Mouse (Mus musculus) CH12.LX (cell line): ENCODE measurements around the gene Cep89. TPM values are rescaled to one million over a fixed set of nuclear protein-coding genes. Genes with fewer than 3 reads are reported as not detected.

Experiments used
- DNase-seq: peaks from one replicate; pipeline ENCODE4 v3.0.0-alpha.2; 2013; ENCODE audit errors: extremely low read depth
- H3K27ac ChIP-seq: 2 replicates; pipeline ENCODE4 v1.5.1; 2012; ENCODE audit warnings: low read depth, mild to moderate bottlenecking, control low read depth, moderate library complexity; ENCODE audit not compliant: insufficient read depth
- H3K27me3 ChIP-seq: replicated peaks from 2 replicates; pipeline ENCODE3; 2012; ENCODE audit warnings: inconsistent platforms
- H3K36me3 ChIP-seq, 2 experiments: replicated peaks in 1 of 2; 2 replicates each; pipeline versions ENCODE3 to v1.6.1; 2012; ENCODE audit warnings: inconsistent platforms in 1 of 2, low read length in 1 of 2, mild to moderate bottlenecking in 1 of 2, mixed read lengths in 1 of 2, moderate library complexity in 1 of 2; ENCODE audit not compliant: control insufficient read depth in 1 of 2, insufficient read depth in 1 of 2
- H3K4me1 ChIP-seq, 2 experiments: 2 replicates each; pipeline ENCODE4 v1.6.1; 2012; ENCODE audit warnings: inconsistent platforms in 1 of 2, moderate library complexity in 1 of 2; ENCODE audit not compliant: insufficient read depth in 2 of 2, control insufficient read depth in 1 of 2
- H3K4me2 ChIP-seq: 2 replicates; pipeline ENCODE4 v1.6.1; 2012; ENCODE audit warnings: low read depth, mild to moderate bottlenecking, control low read depth; ENCODE audit not compliant: poor library complexity, insufficient read depth, severe bottlenecking
- H3K4me3 ChIP-seq, 3 experiments: fragments of 150-350 bp in 1 of 3; sonication (generic) in 1 of 3; replicated peaks in 1 of 3; 2 replicates each; pipeline versions ENCODE3 to v1.5.1; 2011 to 2012; ENCODE audit warnings: low read depth in 2 of 3, low read length in 2 of 3, mild to moderate bottlenecking in 2 of 3, moderate library complexity in 2 of 3, control low read depth in 1 of 3, improper control_type of control experiment in 1 of 3, inconsistent platforms in 1 of 3, mixed read lengths in 1 of 3; ENCODE audit not compliant: poor library complexity in 1 of 3
- H3K79me2 ChIP-seq: replicated peaks from 2 replicates; pipeline ENCODE4 v1.6.1; 2012; ENCODE audit warnings: mild to moderate bottlenecking, moderate library complexity; ENCODE audit not compliant: control insufficient read depth, poor library complexity, insufficient read depth, severe bottlenecking; ENCODE audit errors: extremely low read depth
- H3K9ac ChIP-seq: 2 replicates; pipeline ENCODE4 v1.6.1; 2012; ENCODE audit warnings: low read depth, mild to moderate bottlenecking, control low read depth, moderate library complexity; ENCODE audit not compliant: insufficient read depth
- H3K9me3 ChIP-seq: replicated peaks from 2 replicates; pipeline ENCODE3; 2012; ENCODE audit warnings: low read length, inconsistent platforms, mixed read lengths
- BHLHE40 ChIP-seq: IDR thresholded peaks from 2 replicates; pipeline ENCODE4 v1.6.1; 2011; ENCODE audit warnings: mild to moderate bottlenecking, low read depth, low read length, improper control_type of control experiment
- CTCF ChIP-seq, 2 experiments: IDR thresholded peaks in 1 of 2; conservative IDR thresholded peaks in 1 of 2; 2 replicates each; pipeline ENCODE4 v1.5.1; 2011 to 2012; ENCODE audit warnings: low read depth in 2 of 2, low read length in 2 of 2, improper control_type of control experiment in 1 of 2, inconsistent platforms in 1 of 2, mild to moderate bottlenecking in 1 of 2, moderate library complexity in 1 of 2
- EP300 ChIP-seq: IDR thresholded peaks from 2 replicates; pipeline ENCODE4 v1.6.1; 2011; ENCODE audit warnings: low read length, improper control_type of control experiment
- ETS1 ChIP-seq: conservative IDR thresholded peaks from 2 replicates; pipeline ENCODE4 v1.6.1; 2012; ENCODE audit warnings: low read depth, mild to moderate bottlenecking, inconsistent platforms, low read length, improper control_type of control experiment, moderate library complexity
- HCFC1 ChIP-seq: IDR thresholded peaks from 2 replicates; pipeline ENCODE4 v1.6.1; 2012; ENCODE audit warnings: low read depth, mild to moderate bottlenecking, inconsistent platforms, low read length, improper control_type of control experiment
- IRF4 ChIP-seq: IDR thresholded peaks from 2 replicates; pipeline ENCODE4 v1.6.1; 2014; ENCODE audit warnings: low read depth, mild to moderate bottlenecking, inconsistent platforms, low read length, improper control_type of control experiment
- JUND ChIP-seq: conservative IDR thresholded peaks from 2 replicates; pipeline ENCODE4 v1.6.1; 2011; ENCODE audit warnings: low read depth, low read length, improper control_type of control experiment
- MAX ChIP-seq: IDR thresholded peaks from 2 replicates; pipeline ENCODE4 v1.6.1; 2011; ENCODE audit warnings: low read length, improper control_type of control experiment
- MAZ ChIP-seq: IDR thresholded peaks from 2 replicates; pipeline ENCODE4 v1.6.1; 2012; ENCODE audit warnings: low read depth, mild to moderate bottlenecking, inconsistent platforms, low read length, improper control_type of control experiment, moderate library complexity
- MEF2A ChIP-seq: IDR thresholded peaks from 2 replicates; pipeline ENCODE4 v1.6.1; 2014; ENCODE audit warnings: low read depth, mild to moderate bottlenecking, inconsistent platforms, low read length, improper control_type of control experiment, borderline replicate concordance
- MYC ChIP-seq: IDR thresholded peaks from 2 replicates; pipeline ENCODE4 v1.6.1; 2011; ENCODE audit warnings: low read depth, mild to moderate bottlenecking, improper control_type of control experiment, low read length
- POLR2AphosphoS2 ChIP-seq: IDR thresholded peaks from 2 replicates; pipeline ENCODE4 v1.6.1; 2011; ENCODE audit warnings: low read depth, low read length, improper control_type of control experiment
- SIN3A ChIP-seq: IDR thresholded peaks from 2 replicates; pipeline ENCODE4 v1.6.1; 2012; ENCODE audit warnings: low read length, improper control_type of control experiment, inconsistent platforms
- SMC3 ChIP-seq: IDR thresholded peaks from 2 replicates; pipeline ENCODE4 v1.6.1; 2011; ENCODE audit warnings: low read depth, low read length, improper control_type of control experiment
- TBP ChIP-seq: conservative IDR thresholded peaks from 2 replicates; pipeline ENCODE4 v1.6.1; 2011; ENCODE audit warnings: low read depth, low read length, improper control_type of control experiment
- dilution Hi-C: fragments of 300-500 bp; cut with MboI; formaldehyde crosslinking; loops from 2 replicates; pipeline ENCODE4 v1.14.3; 2020; ENCODE audit warnings: low sequenced_read_pairs; ENCODE audit not compliant: extremely low pct_unique_long_range_greater_than_20kb, extremely low pct_ligation_motif_present
- in situ Hi-C: fragments of 300-500 bp; cut with MboI; formaldehyde crosslinking; loops from 3 replicates; pipeline ENCODE4 v1.14.3; 2019; ENCODE audit warnings: low sequenced_read_pairs, low pct_ligation_motif_present, low pct_unique_long_range_greater_than_20kb, mixed read lengths
- polyA plus RNA-seq: library from polyadenylated mRNA; unstranded; fragments of >175 nt; gene quantifications from 2 replicates; pipeline ENCODE4 v1.2.1, GENCODE M21; 2012; ENCODE audit warnings: low read depth; ENCODE audit not compliant: insufficient read length
- total RNA-seq, 2 experiments: library from RNA; depleted of rRNA; stranded (reverse); fragments of 300-350 nt in 1 of 2; fragments of >200 nt in 1 of 2; gene quantifications; 2 replicates each; pipeline ENCODE4 v1.2.3; 2012 to 2014

Cep89 gene
- total and polyA plus RNA-seq, 3 experiments, result 5.2 to 25.4 (median 12.6) TPM

- Histone ChIP-seq H3K27ac (no peak overlapping the region), H3K4me3 (no peak overlapping the region), H3K4me2 (no peak overlapping the region), H3K9me3 (no peaks in the 10 kb centered on the region), H3K27me3 (no peaks in the 10 kb centered on the region), H3K79me2 (no peaks in the 10 kb centered on the region), H3K9ac (no peak overlapping the region), H3K4me1 (peaks cover 5 to 19% of the 10 kb centered on the region in 2 experiments; a peak in 3 of 4 replicates), H3K36me3 (no peaks in the 10 kb centered on the region)
- no peak for DNase-seq
- dilution Hi-C loops, result no loop called here
- no peak for TF ChIP-seq ETS1
- peak; percentile 68 for TF ChIP-seq IRF4
- in situ Hi-C loops, result loop anchor here (25.0 kb wide), 1 partner anchor 182 kb away; the partner anchor contains the start of gene Nudt19
These were observed 16.5 kb upstream of the Cep89 start for GRCm38 (mm10) chr7:35380351-35380750.

DNA sequence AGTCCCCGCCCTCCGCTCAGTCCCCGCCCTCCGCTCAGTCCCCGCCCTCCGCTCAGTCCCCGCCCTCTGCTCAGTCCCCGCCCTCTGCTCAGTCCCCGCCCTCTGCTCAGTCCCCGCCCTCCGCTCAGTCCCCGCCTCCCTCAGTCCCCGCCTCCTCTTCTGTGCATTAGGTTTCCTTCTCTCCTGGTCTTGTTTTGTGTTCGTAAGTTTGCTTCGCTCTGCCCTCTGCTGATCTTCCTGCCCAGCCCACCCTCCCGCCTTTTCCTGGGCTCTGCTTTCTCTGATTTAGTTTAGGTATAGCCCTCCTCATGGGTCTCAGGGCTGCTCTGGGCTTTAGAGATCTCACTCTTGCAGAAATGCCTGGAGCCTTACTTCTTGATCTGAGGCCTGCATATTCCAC is 15.0 kb upstream of the Cep89 start:
- dilution Hi-C loops (no loop called here), in situ Hi-C loops (loop anchor here (25.0 kb wide), 1 partner anchor 180 kb away; the partner anchor contains the start of gene Nudt19)
- no peak overlapping the region for H3K4me3 ChIP-seq
- H3K79me2 ChIP-seq, result no peaks in the 10 kb centered on the region
- H3K27me3 ChIP-seq, result no peaks in the 10 kb centered on the region
- no peak overlapping the region for H3K27ac ChIP-seq
- peaks cover 5 to 19% of the 10 kb centered on the region in 2 experiments; a peak in 3 of 4 replicates for H3K4me1 ChIP-seq
- TF ChIP-seq TBP (no peak), MAX (no peak), BHLHE40 (no peak), MAZ (no peak), POLR2AphosphoS2 (no peak), SMC3 (no peak), EP300 (no peak), MYC (no peak), SIN3A (no peak), MEF2A (no peak), IRF4 (no peak), CTCF (conservative IDR thresholded peaks at IDR 0.05 in 1 of 2, IDR thresholded peaks at IDR 0.05 in 1 of 2; ENCODE audit: low read depth in 2 of 2, low read length in 2 of 2) (no peak), JUND (no peak), HCFC1 (no peak)
- H3K9me3 ChIP-seq, result peaks cover 2% of the 10 kb centered on the region
- H3K4me2 ChIP-seq, result no peak overlapping the region
- no peaks in the 10 kb centered on the region for H3K36me3 ChIP-seq
- no peak for DNase-seq
- no peak overlapping the region for H3K9ac ChIP-seq
